Mouse (Mus musculus) kidney, postnatal 36 days (tissue): ENCODE data around the gene Fam57b.
"Not testable (repeated sequence)": the region's sequence is repeated elsewhere in the genome, so short reads cannot be mapped to it uniquely, and the experiment has no call there.

Experiments
- DNase-seq, 2 experiments: peaks; one replicate each; pipeline ENCODE4 v3.0.0; 2021 to 2022; ENCODE audit warnings: mixed read lengths in 2 of 2

Gene Fam57b

GRCm38 (mm10) chr7:126778147-126778546, 19.3 kb upstream of the Fam57b start:
- DNase-seq, result no peak

GRCm38 (mm10) chr7:126779101-126779500, 18.4 kb upstream of the Fam57b start:
- not testable (repeated sequence) for DNase-seq

- DNase-seq, result peak; percentile 90 to 94
Measured at GRCm38 (mm10) chr7:126779983-126780970, 17.2 kb upstream of the Fam57b start.

GRCm38 (mm10) chr7:126780971-126781635, 16.4 kb upstream of the Fam57b start, which contains the start of gene Tbx6:
TSS of gene Tbx6 (plus strand) at chr7:126781483.
- peak in 1 of 2 experiments; percentile 42 for DNase-seq

- DNase-seq, result no peak
Measured at GRCm38 (mm10) chr7:126781661-126782370, 15.7 kb upstream of the Fam57b start.

- DNase-seq, result no peak
Measured at GRCm38 (mm10) chr7:126782693-126783092, 14.8 kb upstream of the Fam57b start.

- DNase-seq, result no peak
Measured at GRCm38 (mm10) chr7:126784469-126784868, 13.0 kb upstream of the Fam57b start.

- no peak for DNase-seq
Measured at GRCm38 (mm10) chr7:126785056-126785455, 12.4 kb upstream of the Fam57b start.

- DNase-seq, result no peak
Measured at GRCm38 (mm10) chr7:126786142-126786541, 11.3 kb upstream of the Fam57b start.

GRCm38 (mm10) chr7:126789141-126789540, 8.3 kb upstream of the Fam57b start:
- no peak for DNase-seq

- peak; percentile 98 to 99 for DNase-seq
Measured at GRCm38 (mm10) chr7:126791851-126792720, 5.4 kb upstream of the Fam57b start, which contains the start of gene Ppp4c. TSS of gene Ppp4c (minus strand) at chr7:126792496.

GRCm38 (mm10) chr7:126792721-126793443, 4.6 kb upstream of the Fam57b start:
- DNase-seq, result no peak

- DNase-seq, result no peak
Measured at GRCm38 (mm10) chr7:126793456-126794270, 3.8 kb upstream of the Fam57b start.

- no peak for DNase-seq
Measured at GRCm38 (mm10) chr7:126794271-126794605, 3.2 kb upstream of the Fam57b start.

GRCm38 (mm10) chr7:126795387-126796317, 1.8 kb upstream of the Fam57b start:
- DNase-seq, result no peak

GRCm38 (mm10) chr7:126796350-126796932, 1.0 kb upstream of the Fam57b start:
- peak in 1 of 2 experiments; percentile 53 for DNase-seq

- DNase-seq, result peak; percentile 37 to 71
Measured at GRCm38 (mm10) chr7:126798127-126799049, 920 bp downstream of the Fam57b start.

GRCm38 (mm10) chr7:126799050-126799467, 1.6 kb downstream of the Fam57b start:
- DNase-seq, result peak; percentile 97 to 99
